Mouse (Mus musculus) lung, adult 18-20 months (tissue): ENCODE data around the gene Ebf3.

Experiments
- DNase-seq, 2 experiments: peaks; one replicate each; pipeline ENCODE4 v3.0.0; 2022; ENCODE audit warnings: mixed read lengths in 2 of 2

Gene Ebf3

DNA sequence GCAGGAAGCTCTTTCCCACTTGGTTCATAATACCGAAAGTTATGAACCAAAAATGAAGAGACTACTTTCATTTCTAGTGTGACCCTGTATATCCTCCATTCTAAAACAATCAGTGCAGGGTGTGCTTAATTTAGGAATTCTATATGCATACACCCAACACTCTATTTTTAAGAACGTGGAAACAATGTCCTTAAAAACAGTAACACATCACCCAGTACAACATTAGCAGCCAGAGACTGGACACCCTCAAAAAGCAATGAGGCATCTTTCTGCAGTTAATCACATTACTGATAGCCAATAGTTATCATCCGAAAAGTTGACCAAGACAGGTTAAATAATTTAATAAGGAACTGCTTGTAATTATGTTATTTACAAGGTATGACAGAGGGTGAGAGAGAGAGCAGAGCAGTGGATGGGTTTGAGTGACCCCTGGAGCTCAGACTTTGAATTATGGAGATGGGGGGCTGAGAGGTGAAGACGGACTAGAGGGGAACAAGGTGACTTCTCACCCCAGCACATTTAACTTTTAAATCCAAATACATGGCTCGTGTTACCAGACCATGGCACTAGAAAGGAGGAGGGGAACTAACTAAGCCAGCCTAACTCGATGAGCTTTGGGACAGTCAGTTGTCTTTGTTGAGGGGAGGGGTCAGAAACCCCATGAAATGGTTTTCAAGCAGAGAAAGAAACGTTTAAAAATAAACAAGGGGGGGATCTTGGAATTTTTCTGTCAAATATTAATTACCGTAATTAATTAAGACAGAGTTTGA, 2.7 kb downstream of the Ebf3 start:
- DNase-seq = no peak

DNA sequence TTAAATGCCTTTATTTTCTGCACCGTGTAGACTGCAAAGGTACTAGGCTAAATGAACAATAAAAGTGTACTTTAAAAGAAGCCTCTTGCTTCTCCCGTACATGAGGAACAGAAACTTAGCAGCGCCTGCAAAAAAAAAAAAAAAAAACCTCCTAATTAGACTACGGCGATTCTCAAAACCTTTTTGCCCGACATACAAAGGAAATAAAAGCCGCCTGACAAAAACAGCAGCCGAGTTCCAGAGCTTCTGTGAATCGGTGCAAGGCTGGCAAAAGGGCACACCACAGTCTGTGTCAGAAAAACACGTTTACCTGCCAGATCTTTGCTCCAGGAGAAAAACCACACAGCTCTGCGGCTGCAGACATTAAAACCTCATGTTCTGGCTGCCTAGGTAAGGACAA, 3.4 kb downstream of the Ebf3 start:
- no peak for DNase-seq

DNA sequence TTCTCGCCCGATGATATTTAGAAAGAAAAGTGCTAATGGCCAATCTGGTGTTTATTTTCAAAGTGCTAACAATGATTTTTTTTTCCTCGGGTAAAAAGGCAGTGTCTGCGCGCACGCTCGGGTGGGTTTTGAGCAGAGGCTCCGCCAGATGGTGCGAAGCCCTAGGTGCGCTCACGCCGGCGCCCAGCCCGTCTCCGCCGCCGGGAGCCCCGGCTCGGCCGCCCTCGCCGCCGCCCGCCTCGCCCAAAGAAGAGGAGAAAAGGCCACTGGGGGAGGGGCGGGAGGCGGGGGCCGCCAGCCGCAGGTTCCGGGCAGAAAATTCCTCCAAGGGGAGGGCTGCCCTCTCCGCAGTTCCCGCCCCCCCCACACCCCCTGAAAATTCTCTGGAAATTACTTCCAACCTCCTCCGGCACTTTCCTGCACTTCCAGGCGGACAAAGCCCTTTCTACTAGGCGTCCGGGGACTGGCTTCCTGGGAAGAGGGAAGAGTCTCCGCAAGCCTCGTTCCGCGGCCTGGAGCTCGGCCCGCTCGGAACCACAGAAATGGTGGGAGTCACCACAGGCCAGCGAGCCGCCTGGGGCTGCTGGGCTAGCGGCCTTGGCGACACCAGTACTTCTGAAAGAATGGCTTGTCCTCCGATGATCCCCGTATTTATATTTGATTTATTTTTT, 4.0 kb downstream of the Ebf3 start:
- no peak for DNase-seq

DNA sequence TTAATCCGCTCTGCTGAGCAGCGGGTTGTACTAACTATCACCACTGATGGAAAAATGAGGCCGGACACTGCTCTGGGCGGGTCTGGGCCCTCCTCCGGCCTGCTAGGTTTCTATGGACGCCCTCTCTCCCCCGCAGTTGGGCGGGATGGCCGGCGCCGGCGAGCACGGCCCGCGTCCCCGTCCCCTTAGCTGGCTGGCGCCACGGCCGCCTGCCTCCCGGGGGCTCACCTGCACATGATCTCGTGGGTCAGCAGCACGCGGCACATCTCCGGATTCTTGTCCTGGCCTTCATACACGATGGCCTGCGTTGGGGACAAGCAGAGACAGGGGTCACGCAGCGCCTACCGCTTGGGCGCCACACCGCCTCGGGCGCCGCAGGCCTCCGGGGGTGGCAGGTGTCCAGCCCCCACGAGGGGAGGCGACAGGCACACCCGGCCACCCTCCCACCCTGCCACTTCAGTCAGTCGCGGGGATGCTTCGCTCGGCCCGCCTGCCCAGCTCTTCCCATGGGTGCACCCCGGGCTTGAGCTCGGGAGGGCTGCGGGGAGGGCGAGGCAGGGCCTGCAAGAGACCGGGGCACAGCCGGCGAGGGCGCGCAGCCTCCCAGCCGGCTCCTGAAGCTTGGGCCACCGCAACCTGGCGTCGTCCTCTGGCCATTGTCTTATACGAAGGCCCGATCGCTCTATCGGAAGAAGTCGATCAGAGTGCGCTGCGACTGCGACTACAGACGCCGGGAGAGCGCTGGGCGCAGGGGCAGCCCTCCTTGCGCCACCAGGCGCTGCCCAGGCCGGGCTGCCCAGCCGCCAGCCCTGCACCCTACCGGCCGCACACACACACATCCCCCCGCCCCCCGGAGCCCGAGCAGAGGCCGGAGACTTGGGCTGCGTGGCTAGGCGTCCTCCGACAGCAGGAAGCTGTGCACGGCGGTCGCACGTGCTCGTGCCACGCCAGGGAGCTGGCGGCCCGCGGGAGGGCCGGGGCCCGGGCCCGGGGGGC, 4.9 kb downstream of the Ebf3 start:
- no peak for DNase-seq

DNA sequence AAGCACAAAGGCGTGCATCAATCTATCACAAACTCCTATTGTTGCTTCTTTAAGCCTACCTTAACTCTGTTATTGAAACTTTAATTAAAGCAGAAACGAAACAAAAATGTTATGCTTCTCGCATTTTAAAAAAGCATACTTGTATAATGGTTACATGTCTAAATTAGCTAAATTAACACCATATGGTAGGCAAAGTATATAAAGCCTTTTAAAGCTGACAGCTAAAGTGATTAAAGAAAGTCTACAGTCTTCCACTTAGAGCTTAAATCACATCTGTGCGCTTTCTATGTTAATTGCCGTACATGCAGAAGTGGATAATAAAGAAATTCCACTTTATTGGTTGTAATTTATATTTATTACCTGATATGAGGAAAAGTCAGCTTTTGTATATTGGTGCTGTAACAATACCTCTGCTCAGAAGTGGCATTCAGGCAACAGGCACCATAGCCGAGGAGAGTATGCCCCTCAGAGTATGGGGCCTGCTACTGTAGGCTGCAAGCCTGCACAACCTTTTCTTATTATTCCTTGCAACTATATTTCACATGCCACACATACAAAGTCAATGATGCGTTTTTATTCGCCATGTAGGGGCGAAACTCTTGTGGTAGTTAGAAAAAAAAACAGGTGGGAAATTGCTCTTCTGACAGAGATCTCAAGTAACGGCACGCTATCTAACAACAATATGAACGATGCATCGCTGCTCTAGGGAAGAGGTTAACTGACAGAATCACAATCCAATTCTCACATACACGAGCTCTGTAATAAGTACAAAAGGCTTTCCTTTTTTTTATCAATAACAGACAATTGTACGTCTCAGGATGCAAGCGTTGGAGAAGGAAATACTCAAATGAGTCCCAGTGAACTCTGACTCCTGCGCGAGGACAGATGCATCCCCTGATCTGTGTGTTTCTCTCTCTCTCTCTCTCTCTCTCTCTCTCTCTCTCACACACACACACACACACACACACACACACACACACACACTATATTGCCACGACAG, 5.9 kb downstream of the Ebf3 start:
- DNase-seq = no peak

DNA sequence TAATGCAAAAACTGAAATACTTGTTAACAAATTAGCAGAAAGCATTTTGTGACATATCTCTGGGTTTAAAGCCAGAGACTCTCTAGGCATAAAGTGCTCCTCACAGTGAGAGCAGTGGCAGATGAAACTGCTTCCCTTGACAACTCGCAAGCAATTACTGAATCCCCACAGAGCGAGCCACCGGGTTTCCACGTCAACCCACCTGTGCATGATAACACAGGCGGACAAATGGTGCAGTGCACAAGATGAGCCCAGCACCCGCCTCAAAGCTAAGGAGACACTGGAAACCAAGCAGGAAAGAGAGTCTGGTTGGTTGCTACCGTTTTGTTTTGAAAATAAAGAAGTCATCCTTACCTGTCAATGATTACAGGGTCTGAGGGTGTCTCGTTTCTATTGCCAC, 7.1 kb downstream of the Ebf3 start:
- no peak for DNase-seq

DNA sequence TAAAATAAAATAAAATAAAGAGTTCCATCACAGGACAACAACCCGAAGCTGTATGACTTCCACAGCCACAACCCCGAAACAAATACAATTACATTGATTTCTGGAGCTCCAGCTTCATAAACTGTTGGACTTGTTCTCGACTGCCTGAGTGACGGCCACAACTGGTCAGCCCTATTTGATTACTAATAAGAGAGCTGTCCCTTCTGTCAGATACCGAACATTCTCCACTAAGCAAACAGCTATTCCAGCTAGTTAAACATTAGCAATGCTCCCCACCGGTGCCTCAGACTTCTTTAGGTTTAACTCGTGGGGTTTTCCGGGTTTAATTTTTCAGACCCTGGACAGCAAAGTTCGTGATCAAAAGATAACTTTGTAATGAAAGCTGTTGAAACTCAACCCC, 8.1 kb downstream of the Ebf3 start:
- no peak for DNase-seq

DNA sequence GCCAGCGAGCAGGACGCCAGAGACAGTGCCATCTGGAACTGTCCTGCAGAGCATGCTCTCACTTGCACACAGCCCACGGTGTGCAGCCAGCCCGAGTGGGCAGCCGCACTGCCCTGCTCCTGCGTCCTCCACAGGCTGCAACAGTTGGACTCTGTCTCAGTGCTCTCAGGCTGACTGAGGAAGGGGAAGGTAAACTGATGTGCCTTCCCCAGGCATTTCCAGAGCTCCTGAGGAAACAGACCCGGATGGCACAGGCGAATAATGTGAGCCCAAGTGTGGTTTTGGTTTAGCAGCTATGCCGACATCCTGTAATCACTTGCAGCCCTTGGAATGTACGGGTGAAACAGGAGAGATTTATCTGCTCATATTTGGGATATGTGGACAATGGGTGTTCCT, 10.5 kb downstream of the Ebf3 start:
- DNase-seq = no peak

DNA sequence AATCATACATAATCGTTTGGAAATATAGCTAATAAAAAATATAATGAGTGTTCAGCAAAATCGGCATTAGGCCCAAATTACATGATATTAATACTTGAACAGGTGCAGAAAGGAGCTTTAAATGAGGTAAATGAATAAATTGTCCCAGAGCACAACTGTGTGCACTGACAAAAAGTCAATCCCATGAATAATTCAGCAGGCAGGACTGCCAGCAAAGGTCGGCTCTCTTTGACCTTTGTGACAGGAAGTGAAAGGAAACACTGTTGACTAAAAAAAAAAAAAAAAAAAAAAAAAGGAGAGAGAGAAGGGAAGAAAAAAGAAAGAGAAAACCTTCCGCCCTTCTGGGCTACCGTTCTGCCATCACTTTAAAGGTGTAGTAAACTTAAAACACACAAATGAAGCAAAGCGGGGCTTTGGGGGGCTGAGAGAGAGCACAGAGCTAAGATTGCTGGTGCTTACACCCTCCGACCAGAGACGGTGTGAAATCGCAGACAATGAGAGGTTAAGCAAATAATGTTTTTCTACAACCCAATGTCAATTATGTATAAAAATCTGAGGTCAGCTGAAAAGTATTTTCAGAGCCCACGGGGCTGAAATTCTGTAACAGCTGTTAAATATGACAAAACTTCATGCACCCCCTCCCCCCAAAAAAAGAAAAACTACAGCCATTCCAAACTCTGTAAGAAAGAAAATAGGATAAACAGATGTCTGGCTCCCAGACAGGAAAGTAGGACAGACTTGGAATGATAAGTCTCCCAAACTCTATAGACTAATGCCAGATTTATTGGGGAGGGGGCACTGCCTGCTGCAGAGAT, 11.1 kb downstream of the Ebf3 start:
- no peak for DNase-seq

DNA sequence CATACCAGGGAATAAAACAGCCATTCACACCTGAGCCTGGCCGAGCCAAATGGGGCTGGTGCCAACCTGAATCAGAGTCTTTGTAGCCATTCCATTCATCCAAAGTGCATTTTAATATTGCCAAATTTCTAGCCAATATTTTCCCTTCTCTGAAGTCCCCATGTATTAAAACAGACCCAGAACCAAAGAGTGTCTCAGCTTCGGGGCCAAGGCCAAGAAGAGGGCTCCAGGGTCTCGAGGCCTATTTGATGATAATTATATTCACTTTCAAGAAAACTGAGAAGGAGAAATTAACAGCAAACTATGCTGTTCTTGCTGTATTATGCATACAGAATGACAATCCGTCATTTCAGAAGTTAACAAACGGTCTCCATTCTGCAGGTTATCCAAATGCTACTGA, 12.1 kb downstream of the Ebf3 start:
- no peak for DNase-seq

DNA sequence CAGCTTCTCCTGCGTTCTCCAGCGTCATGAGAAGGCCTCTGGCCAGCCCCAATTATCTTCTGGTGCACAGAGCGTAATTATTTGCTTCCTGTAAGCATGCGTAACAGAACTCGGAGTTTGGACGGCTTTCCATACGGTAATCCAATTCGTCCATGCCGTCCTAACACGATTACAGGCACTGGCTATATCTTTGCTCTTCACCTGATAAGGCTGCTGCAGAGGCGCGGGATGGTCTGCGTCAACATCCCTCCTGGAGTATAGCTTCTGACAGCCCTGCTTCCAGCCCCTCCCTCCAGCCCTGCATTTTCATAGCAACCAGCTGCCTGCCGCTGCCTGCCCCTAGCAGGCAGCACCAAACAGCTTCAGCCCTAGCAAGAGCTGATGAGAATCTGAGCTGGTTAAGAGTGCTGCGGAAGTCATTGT, 12.9 kb downstream of the Ebf3 start:
- DNase-seq = no peak

DNA sequence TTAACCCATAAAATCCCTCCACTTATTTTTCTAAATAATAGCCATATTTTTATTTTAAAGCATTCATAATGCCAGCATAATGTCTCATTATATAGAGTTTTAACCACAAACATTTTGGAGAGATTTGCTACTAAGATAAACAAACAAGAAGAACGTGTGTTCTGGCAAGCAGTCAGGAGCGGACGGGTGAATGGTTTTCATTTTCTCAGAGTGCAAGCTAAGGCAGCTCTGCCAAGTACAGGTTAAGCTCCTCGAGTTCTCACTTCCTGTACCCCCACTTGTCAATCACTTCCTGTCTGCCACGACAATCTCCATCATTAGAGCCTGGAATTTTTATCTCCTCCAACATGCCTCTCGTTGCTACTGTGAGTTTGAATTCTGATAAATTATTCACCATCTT, 13.4 kb downstream of the Ebf3 start:
- no peak for DNase-seq

DNA sequence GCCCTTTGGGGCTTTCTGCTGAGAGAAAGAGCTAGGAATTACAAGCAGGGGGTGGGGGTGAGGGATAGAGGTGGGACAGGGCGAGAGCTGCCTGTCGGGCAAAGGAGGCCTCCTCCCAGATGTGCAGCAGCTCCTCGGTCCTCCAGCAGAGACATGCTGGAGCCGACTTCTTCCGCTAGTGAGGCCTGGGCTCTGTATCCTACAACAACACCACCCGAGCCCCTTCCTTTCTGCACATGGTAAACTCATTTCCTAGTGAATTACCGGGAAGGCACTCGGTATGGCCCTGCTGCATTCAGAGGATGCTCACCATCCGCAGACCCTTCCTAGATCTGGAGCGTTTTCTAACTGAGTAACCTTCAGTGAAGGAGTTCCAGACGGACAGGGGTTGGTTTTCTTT, 14.1 kb downstream of the Ebf3 start:
- no peak for DNase-seq

DNA sequence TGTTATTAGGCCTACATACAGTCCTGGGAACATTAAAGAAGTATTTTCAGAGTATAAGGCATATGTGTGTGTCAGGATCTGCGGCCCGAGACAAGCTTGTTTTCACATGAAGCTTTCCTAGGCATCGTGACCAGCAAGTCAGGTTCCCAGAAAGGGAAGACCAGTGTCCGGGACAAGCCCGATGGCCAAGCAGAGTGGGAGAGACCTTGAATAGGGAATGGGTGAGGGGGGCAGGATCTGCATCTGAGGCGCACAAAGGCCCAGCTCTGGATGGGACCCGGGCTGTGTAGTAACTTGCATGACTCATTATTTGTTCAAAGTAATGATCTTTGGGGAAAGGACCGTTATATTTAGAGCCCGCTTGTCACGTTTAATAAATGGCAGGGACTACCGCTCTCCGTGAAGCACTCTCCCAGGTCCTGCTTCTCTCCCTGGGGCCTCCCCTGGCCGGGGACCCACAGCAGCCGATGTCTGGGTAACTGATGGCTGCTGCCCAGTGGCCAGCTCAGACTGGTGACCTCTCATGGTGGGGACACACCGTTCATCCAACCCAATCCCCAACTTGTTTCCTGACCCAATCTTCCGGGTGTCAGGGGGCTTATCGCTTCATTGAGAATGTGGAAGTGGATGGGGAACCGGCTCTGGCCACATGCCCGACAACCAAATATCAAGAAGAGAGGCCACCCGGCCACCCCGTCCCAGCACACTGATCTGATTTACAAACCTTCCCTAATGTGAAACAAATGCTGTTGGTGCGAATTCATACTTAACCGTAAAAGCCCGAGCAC, 16.5 kb downstream of the Ebf3 start:
- no peak for DNase-seq

DNA sequence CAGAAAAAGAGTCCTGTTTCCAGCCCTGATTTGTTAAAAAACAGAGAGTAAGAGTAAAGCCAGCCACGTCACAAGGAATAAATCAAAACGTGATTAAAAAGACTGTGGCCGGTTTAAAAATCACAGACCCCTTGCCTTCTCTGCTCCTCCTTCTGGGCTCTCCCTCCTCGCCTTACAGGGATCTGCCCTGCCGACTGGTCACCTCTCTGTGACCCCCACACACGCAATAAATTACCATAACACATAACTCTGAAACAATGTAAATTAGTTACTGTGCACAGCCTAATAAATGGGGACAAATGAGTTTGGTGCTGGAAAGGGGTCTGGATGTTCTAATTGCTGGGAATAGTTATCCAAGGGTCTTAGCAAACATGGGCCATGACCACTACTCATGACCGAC, 17.1 kb downstream of the Ebf3 start:
- no peak for DNase-seq

DNA sequence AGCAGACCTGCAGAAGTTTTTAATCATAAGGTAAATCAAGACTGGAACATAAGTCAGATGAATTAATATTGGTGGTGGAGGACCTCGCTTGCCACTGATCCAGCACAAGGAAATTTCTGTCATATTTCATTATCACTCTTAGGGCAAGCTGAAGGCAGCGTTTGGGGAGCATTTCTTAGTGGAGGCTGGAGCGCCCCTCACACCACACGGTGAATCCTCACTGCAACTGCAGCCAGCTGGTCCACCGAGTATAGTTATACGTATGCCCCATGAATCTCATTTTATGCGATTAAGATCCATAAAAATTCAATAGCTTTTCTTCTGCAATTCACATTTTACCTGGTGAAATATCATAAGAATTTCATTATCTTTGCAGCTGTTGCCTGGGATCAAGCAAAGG, 18.6 kb downstream of the Ebf3 start:
- no peak for DNase-seq

DNA sequence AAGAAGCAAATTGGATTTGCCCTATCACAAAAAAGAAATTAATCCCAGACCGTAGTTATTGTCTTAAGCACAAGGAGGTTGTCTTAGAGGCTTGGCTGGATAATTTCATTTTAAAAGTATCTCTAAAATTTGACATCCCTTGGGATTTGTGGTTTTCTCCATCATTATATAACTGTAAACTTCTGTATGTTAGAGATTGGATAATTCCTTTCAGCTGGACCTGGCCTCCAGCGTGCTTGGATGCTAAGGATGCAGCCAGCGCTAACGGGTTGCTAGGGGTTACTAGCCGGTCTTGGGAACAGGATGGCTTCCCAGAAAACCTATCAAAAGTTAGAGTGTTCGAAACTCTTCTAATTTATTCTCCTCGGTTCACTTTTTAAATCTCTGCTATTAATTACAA, 19.8 kb downstream of the Ebf3 start:
- no peak for DNase-seq

DNA sequence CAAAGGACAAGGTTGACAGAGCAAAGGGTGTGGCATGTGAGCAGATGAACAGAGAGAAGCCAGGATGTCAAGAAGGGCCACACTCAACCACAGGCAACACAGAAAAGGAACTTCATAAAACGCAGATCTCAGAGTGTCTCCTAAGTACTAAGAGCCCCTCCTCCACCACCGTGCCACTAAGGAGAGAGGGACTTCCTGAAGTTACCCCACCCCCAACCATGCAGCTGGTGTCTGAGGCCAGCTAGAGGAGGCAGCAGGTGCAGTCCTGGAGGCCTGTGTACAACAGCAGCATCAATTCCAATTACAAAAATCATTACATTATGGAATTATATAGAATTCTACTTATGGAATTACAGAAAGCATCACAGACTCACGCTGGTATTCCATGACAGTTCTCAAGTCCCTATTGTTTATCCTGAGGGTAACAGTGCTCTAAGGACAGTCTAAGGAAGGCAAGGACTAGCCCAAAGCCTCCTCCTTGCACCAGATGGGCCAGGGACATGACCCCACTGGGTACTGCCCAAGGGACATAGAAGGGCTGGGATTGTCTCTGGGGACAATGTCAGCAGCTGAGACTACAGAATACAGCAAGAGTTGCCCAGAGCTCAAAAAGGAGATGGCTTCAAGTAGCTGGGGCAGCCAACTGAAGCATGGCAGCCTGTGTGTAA, 24.8 kb downstream of the Ebf3 start:
- no peak for DNase-seq

DNA sequence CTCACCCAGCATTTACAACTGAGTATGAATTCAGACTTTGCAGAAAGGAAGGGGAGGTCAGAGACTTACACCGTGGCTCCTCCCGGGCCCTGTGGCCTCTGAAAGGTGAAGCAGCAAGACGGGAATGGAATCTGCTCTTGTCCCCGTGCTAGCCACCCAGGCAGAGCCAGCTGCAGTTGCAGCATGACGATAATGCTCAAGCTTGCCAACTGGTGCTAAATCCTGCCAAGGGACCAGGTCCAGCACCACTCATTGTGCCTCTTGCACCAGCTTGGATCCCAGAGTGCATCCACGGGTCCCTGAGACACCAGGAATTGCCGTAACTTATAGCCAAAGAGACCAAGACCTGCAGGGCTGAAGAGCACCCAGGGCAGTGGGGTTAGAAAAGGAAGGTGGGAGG, 36.1 kb downstream of the Ebf3 start:
- no peak for DNase-seq

DNA sequence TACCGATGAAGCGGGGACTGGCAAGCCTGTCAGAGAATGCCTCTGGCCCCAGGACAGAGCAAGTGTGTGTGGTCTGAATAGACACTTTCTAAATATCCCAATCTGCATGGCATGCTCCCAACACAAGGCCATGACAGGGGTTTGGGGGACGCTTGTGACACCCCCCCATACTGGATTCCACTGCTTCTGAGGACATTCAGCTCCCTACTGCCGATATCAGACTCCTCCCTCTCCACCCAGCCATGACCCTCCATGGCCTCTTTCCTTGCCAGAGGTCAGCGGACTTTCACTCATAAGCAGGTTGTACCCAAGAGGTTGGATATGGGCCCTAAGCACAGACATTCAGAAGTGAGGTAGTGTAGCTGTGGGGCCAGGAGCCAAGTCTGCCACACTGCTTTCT, 36.5 kb downstream of the Ebf3 start:
- no peak for DNase-seq
